24 mouse cellular contexts compared by ENCODE assay signal in the genomic region with DNA sequence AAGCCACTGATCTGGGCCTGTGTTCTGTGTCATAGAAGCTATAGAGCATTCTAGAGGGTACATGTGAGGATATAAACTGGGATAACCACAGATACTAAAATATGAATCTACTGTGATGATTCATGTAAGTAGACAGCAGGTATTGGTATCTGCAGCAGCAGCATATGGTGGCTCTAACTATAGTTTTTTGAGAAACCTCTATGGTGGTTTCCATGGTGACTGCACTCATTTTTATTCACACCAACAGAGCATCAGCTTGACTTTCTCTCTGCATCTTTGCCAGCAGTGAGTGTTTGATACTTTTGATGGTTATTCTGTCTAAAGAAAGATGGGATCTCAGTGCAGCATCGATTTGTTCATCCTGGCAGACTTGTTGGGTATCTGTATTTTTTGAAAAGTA.
DNase-seq lines count a peak whose midpoint lies in the region; ATAC-seq and TF ChIP-seq lines count a peak whose summit lies in the region.
"Had no signal": no experiment of that assay in that cellular context is flagged by ENCODE, and none has a peak within 500 bp of the region (broad histone marks: within the 10 kb centered on the region; RNA-seq: fewer than 3 reads in every experiment).

No protein-coding gene starts in this region.

- H3K4me3 ChIP-seq in forebrain, postnatal 0 days (ENCODE audit: low read depth, low read length): no peak overlapping the region
- no peak overlapping the region for H3K4me3 ChIP-seq in forebrain, embryonic 13.5 days
- H3K4me3 ChIP-seq: embryonic facial prominence, embryonic 10.5 days; heart, embryonic 13.5 days; hindbrain, embryonic 12.5 days had no signal

- no peak overlapping the region for H3K27ac ChIP-seq in forebrain, postnatal 0 days (ENCODE audit: low read depth, low read length)
- H3K27ac ChIP-seq in forebrain, embryonic 13.5 days: no peak overlapping the region
- H3K27ac ChIP-seq: embryonic facial prominence, embryonic 10.5 days; heart, embryonic 13.5 days; hindbrain, embryonic 12.5 days had no signal

- ATAC-seq in forebrain, postnatal 0 days: peak; percentile 74
- ATAC-seq in forebrain, embryonic 13.5 days: no peak
- ATAC-seq: CD4-positive, CD25-positive, alpha-beta regulatory T cell, adult 4 months; forebrain, embryonic 14.5 days; hindbrain, embryonic 16.5 days had no signal

- no peaks in the 10 kb centered on the region for H3K9me3 ChIP-seq in forebrain, postnatal 0 days (ENCODE audit: low read length)
- no peaks in the 10 kb centered on the region for H3K9me3 ChIP-seq in forebrain, embryonic 13.5 days (replicated peaks)
- H3K9me3 ChIP-seq: embryonic facial prominence, embryonic 10.5 days; G1E; heart, embryonic 13.5 days; hindbrain, embryonic 12.5 days had no signal

- no peak for TF ChIP-seq CTCF in forebrain, postnatal 0 days (IDR thresholded peaks at IDR 0.05; ENCODE audit: low read depth)

- no peaks in the 10 kb centered on the region for H3K27me3 ChIP-seq in forebrain, postnatal 0 days (ENCODE audit: insufficient read depth, low read length)
- no peaks in the 10 kb centered on the region for H3K27me3 ChIP-seq in forebrain, embryonic 13.5 days
- H3K27me3 ChIP-seq: heart, embryonic 13.5 days; hindbrain, embryonic 12.5 days had no signal

- peak; percentile 32 for DNase-seq in forebrain, postnatal 0 days
- DNase-seq in left cerebral cortex, adult 11 months (ENCODE audit: low spot score): peak; percentile 23
- DNase-seq in left cerebral cortex, postnatal 36 days (ENCODE audit: low spot score in 2 of 2): no peak
- DNase-seq in right cerebral cortex, postnatal 10 days (ENCODE audit: low spot score in 2 of 2): peak; percentile 21 to 53
- no peak for DNase-seq in right cerebral cortex, postnatal 25 days
- no peak for DNase-seq in lung, adult 18-20 months
- no peak for DNase-seq in spleen, postnatal 4 days (ENCODE audit: low spot score in 2 of 2)
- DNase-seq: adrenal gland, adult 8-10 months; adrenal gland, postnatal 36 days; B cell, adult 2 months; cerebellum, adult 11-12 months; cerebellum, adult 9-10 months; cerebellum, postnatal 36 days; gastrocnemius, postnatal 36 days; heart, adult 11 months; heart, postnatal 36 days had no signal

- no peak overlapping the region for H3K9ac ChIP-seq in forebrain, postnatal 0 days
- H3K9ac ChIP-seq in forebrain, embryonic 13.5 days: no peak overlapping the region
- H3K9ac ChIP-seq: heart, embryonic 13.5 days; hindbrain, embryonic 12.5 days had no signal

- 71% methylated on average over 1 of the region's 1 CpGs for WGBS in forebrain, postnatal 0 days
- 81% methylated on average over 1 of the region's 1 CpGs for WGBS in forebrain, embryonic 13.5 days

- intact Hi-C loops in left cerebral cortex, postnatal 36 days (cut with DNase I): no loop called here

- no peaks in the 10 kb centered on the region for H3K4me1 ChIP-seq in forebrain, postnatal 0 days (ENCODE audit: insufficient read depth)
- no peaks in the 10 kb centered on the region for H3K4me1 ChIP-seq in forebrain, embryonic 13.5 days
- H3K4me1 ChIP-seq: embryonic facial prominence, embryonic 10.5 days; heart, embryonic 13.5 days; hindbrain, embryonic 12.5 days had no signal

- H3K4me2 ChIP-seq in forebrain, postnatal 0 days (ENCODE audit: low read depth): no peak overlapping the region
- H3K4me2 ChIP-seq in forebrain, embryonic 13.5 days: no peak overlapping the region
- H3K4me2 ChIP-seq: heart, embryonic 13.5 days; hindbrain, embryonic 12.5 days had no signal

- no peaks in the 10 kb centered on the region for H3K36me3 ChIP-seq in forebrain, postnatal 0 days (ENCODE audit: insufficient read depth)
- no peaks in the 10 kb centered on the region for H3K36me3 ChIP-seq in forebrain, embryonic 13.5 days (ENCODE audit: poor library complexity, severe bottlenecking)
- H3K36me3 ChIP-seq: embryonic facial prominence, embryonic 10.5 days; G1E; heart, embryonic 13.5 days; hindbrain, embryonic 12.5 days had no signal

Comparison
In these comparisons a context has a peak if more than half of its experiments do, and no peak if none do; other contexts are left out.
1. DNase-seq: peak in forebrain, postnatal 0 days (single experiment), left cerebral cortex, adult 11 months (single experiment) and right cerebral cortex, postnatal 10 days (2 of 2); none in left cerebral cortex, postnatal 36 days (0 of 2), right cerebral cortex, postnatal 25 days (single experiment), lung, adult 18-20 months (0 of 2) and spleen, postnatal 4 days (0 of 2).